Mouse (Mus musculus): ENCODE measurements around the gene Slamf1. TPM values are rescaled to one million over a fixed set of nuclear protein-coding genes. Genes with fewer than 3 reads are reported as not detected.

Slamf1 gene
- under 1 TPM; 0.44 to 0.66 TPM for total RNA-seq (2021)
- long read RNA-seq, experiment 1 = 0 reads
- long read RNA-seq, experiment 2, partial matches to known transcripts = 0 of 1 reads
- long read RNA-seq, experiment 2, other reads (novel, unspliced or antisense) = 1 of 1 reads

DNA sequence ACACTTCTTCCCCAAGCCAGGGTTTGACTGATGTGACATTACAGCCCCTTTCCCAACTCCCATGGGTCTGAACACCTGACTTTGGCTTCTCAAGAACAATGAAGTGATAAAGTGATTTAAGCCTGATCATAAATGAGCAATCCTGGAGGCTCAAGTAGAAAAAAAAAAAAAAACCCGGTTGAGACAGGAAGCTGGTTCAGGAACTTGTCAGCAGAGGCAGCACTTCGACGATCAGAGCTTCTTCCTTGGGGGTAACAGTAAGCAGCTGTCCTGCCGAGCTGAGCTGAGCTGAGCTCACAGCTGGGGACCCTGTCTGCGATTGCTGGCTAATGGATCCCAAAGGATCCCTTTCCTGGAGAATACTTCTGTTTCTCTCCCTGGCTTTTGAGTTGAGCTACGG lies at the start of gene Slamf1:
Slamf1 (plus strand) TSS at position 230 of the 400 bp plus-strand sequence.
- no peak for DNase-seq (ENCODE audit: low spot score in 2 of 2)

GRCm38 (mm10) chr1:171731195-171731594 lies 35.7 kb upstream of the Slamf1 start:
- no peak for DNase-seq (ENCODE audit: low spot score in 2 of 2)

DNA sequence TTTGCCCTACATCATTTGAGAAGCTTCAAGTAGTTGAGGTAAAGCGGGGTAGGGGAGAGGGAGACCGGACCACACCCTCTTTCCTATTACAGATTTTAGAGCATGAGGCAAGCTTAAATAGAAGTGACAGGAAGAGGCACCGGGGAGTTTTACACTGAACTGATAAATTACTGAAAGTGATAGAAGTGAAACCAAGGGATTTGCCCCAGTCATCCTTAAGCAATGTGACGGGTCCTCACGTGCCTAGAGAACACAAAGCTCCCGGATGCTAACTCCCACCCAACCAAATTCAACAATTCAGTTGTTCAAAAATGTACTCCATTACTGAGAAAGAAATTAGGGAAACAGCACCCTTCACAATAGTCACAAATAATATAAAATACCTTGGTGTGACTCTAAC lies 32.0 kb upstream of the Slamf1 start:
- DNase-seq (ENCODE audit: low spot score in 2 of 2) = no peak

- DNase-seq (ENCODE audit: low spot score in 2 of 2) = no peak
Observed at GRCm38 (mm10) chr1:171748127-171748969, 18.6 kb upstream of the Slamf1 start.

DNA sequence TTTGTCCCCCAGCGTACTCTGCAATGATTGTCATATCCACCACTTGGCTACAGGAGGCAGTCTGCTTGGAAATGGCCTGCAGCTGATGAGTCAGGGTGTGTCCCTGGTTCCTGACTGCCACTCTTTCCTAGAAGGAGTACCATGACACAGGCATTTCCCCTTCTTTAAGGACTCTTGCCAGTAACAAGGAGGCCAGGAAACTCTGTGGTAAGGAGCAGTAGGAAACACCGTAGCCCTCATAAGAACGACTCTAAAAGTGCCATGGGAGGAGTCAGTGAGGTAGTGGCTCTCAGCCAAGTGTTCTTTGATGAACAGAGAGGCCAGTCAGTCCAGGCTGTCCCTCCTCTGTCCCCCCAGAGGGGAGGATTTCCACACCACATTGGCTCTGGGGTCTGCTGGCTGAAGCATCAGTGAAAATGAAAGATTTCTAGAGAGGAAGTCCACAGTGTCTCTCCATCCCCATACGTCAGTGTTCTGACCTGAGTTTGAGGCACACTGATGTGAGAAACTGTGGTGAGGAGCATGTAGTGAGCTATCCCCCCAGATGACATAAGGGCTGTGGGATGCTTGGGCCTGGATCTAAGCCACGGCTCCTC lies 5.0 kb upstream of the Slamf1 start:
- no peak for DNase-seq (ENCODE audit: low spot score in 2 of 2)

- no peak for DNase-seq (ENCODE audit: low spot score in 2 of 2)
Observed at GRCm38 (mm10) chr1:171770996-171771395, 4.1 kb downstream of the Slamf1 start.

DNA sequence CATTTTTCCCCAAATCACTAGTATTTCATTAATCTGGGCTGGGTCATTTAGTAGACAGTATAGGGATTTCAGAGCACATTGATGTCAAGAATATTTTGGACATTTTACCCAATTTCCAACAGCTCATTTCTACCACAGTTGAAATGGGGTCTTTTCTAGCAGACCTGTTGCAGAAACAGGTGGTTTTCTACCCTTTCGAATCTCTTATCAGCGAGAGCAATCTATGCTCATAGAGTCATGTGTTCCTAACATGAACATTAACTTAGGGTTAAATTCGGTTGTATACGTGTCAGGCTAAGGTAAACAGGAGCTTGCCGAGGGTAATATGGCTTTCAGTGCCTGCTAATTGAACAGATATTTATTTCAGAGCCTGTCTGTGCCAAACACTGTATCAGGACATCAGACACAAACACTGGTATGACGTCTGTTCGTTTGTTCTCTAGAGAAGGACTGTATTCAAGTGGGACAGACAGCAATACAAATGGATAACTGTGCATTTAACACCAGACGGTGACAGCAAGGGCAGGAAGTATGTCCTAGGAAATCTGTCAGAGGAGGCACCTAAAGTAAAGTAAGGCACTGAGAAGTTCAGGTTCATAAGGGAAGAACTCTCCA lies 5.3 kb downstream of the Slamf1 start:
- no peak for DNase-seq (ENCODE audit: low spot score in 2 of 2)

DNA sequence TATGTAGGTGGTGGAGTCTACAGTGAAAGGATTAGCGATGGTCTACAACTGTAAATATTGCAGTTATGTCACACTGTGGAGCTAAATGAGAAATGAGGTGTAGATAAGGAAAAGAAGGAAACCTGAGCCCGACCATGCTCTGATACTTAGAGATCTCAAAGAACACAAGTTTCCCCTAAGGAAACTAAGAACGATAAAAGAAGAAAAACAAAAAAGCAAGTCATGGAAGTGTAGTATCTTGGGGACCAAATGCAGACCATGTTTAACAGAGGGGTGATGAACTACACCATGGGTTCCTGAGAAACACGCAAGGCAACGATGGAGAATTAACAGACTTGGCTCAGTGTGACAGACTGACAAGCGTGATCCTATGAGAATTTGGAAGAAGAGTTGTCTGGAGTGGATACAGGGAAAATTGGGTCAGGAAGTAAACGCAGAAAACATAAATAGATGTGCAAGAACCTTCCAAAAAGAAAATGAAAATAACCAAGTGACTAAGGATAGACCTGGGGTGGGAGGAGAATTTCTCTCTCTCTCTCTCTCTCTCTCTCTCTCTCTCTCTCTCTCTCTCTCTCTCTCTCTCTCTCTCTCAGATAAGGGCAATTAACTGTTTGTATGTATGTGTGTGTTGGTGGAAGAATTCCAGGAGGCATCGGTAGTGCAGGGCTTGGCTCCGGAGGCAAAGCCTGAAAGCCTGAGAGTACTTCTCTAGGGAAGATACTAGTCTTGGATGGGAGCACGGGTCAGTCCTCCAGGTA lies 6.5 kb downstream of the Slamf1 start:
- no peak for DNase-seq (ENCODE audit: low spot score in 2 of 2)

- no peak for DNase-seq (ENCODE audit: low spot score in 2 of 2)
Observed at GRCm38 (mm10) chr1:171774266-171774665, 7.3 kb downstream of the Slamf1 start.

DNA sequence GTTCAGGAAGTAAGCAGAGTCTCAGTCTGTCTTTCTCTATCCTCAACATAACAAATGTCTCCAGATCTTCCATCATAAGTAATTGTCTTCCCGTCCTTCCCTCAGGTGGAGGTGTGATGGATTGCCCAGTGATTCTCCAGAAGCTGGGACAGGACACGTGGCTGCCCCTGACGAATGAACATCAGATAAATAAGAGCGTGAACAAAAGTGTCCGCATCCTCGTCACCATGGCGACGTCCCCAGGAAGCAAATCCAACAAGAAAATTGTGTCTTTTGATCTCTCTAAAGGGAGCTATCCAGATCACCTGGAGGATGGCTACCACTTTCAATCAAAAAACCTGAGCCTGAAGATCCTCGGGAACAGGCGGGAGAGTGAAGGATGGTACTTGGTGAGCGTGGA lies 7.8 kb downstream of the Slamf1 start:
- DNase-seq (ENCODE audit: low spot score in 2 of 2) = no peak

- peak; percentile 50 to 51 for DNase-seq (ENCODE audit: low spot score in 2 of 2)
Observed at GRCm38 (mm10) chr1:171775781-171776180, 8.9 kb downstream of the Slamf1 start.

GRCm38 (mm10) chr1:171777026-171777425 lies 10.1 kb downstream of the Slamf1 start:
- no peak for DNase-seq (ENCODE audit: low spot score in 2 of 2)

DNA sequence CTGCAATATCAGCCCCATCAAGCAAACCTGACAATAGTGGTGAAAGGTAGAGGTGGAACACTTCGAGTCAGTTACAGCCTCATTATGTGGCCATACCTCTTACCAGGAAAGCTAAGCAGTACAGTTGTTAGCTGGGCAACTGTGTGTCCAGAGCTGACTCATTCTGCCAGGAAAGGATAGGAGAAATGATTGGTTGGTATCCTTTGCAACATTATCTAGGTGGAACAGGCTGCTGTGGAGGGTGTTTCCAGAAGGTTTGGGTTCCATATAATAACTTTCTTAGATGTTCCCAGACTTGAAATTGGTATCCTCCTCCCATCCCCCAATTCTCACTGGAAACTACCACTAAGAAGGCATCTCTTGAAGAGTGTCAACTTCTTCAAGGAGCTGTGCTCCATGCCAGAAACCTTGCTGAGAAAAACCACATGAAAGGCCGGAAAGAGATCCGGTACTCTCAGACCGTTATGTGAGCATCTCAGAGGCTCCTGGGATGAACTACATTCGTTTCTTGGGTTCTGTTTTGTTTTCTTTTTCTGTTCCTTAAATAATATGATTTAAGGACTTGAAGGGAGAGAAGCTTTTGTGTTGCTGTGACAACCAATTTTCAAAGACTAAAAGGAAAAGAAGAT lies 15.5 kb downstream of the Slamf1 start:
- no peak for DNase-seq (ENCODE audit: low spot score in 2 of 2)

GRCm38 (mm10) chr1:171785871-171786270 lies 18.9 kb downstream of the Slamf1 start:
- no peak for DNase-seq (ENCODE audit: low spot score in 2 of 2)

DNA sequence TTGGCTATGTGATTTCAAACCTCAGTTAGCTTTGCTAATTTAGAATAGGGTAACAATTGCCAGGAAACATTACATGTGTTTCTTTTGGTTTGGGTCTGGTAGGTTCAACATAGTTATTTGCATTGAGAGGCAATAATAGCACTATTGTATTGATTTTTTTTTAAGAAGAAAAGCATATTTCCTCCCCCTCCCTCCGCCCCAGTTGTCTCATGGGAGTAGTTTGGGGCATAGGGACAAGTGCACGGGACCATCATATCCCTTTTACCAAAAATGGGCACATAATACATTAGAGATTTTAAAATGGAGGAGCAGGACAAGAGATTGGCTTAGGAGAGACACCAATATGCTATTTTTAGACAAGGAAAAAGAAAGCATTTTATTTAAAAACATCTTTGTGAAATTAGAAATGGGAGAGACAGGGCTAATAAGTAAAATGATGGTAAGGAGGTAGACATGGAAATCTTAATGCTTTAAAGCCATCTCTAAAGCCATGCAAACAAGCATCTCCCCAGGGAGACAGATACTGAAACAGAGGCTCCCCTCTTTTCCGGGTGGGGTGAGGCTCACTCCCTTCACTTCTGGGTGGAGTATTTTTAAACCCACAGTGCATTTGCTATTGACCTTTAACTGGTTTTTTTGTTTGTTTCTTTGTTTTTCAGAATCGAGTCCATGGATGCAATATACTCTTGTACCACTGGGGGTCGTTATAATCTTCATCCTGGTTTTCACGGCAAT lies 20.5 kb downstream of the Slamf1 start:
- no peak for DNase-seq (ENCODE audit: low spot score in 2 of 2)

DNA sequence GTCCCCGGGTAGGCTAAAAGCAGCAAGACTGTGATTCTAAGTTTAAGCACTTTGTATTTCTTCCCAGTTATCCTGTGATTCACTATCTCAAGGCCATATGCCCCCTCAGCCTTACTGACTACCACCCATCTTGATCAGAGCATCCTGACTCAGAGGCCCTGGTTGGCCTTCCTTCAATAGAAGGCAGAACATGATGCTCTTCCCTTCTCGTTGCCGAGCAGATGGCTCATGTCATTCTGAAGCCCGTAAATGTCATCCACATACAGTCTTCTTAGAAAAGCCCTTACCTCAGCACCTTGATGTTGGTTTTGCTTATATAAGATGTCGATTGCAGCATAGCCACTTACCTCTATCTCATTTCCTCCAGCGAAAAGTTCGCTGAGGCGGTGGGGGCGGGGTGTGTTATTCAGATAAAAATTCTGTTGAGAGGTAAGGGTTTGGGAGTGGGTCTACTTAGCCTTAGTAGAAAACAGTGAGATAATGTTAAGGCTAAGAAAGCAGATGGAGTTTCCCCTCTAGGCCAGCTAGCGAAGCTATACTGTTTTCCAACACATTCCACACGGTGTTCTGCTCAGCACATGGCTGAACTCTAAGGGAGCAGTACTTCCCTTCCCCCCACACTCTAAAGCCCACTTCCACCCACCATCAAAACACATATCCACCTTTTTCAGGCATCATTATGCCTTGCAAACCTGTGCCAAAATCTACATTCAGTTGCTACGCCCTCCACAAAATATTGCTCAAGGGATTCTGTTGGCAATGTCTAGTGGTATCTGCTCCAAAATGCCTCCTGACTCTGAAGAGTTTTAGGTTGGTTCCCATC lies 21.7 kb downstream of the Slamf1 start:
- DNase-seq (ENCODE audit: low spot score in 2 of 2) = peak; percentile 45 to 49

- DNase-seq (ENCODE audit: low spot score in 2 of 2) = no peak
Observed at GRCm38 (mm10) chr1:171789407-171789806, 22.5 kb downstream of the Slamf1 start.

- DNase-seq (ENCODE audit: low spot score in 2 of 2) = peak in 1 of 2 experiments; percentile 17
Observed at GRCm38 (mm10) chr1:171791491-171791890, 24.6 kb downstream of the Slamf1 start.

GRCm38 (mm10) chr1:171796185-171796584 lies 29.3 kb downstream of the Slamf1 start:
- no peak for DNase-seq (ENCODE audit: low spot score in 2 of 2)

Measured in left cerebral cortex, adult 18-20 months (tissue).